26 mouse cellular contexts compared by ENCODE assay signal in genomic region chr5:80488332-80488731, GRCm38 (mm10).
"Had no signal": no experiment of that assay in that cellular context is flagged by ENCODE, and none has a peak within 500 bp of the region (broad histone marks: within the 10 kb centered on the region; RNA-seq: fewer than 3 reads in every experiment).

No protein-coding gene starts in this region.

- H3K27ac ChIP-seq: embryonic facial prominence, embryonic 10.5 days; embryonic facial prominence, embryonic 12.5 days; embryonic facial prominence, embryonic 13.5 days; embryonic facial prominence, embryonic 15.5 days; forebrain, embryonic 12.5 days; forebrain, embryonic 13.5 days; gastrocnemius, adult 2 months; heart, adult 2 months; heart, embryonic 10.5 days had no signal

- H3K36me3 ChIP-seq: embryonic facial prominence, embryonic 10.5 days; embryonic facial prominence, embryonic 12.5 days; embryonic facial prominence, embryonic 13.5 days; embryonic facial prominence, embryonic 15.5 days; forebrain, embryonic 12.5 days; heart, embryonic 10.5 days had no signal

- H3K4me1 ChIP-seq: embryonic facial prominence, embryonic 10.5 days; embryonic facial prominence, embryonic 12.5 days; embryonic facial prominence, embryonic 13.5 days; embryonic facial prominence, embryonic 15.5 days; heart, embryonic 10.5 days had no signal

- H3K4me2 ChIP-seq: embryonic facial prominence, embryonic 12.5 days; embryonic facial prominence, embryonic 13.5 days; embryonic facial prominence, embryonic 15.5 days; forebrain, embryonic 12.5 days; forebrain, embryonic 13.5 days; heart, embryonic 11.5 days had no signal

- H3K9ac ChIP-seq: embryonic facial prominence, embryonic 12.5 days; embryonic facial prominence, embryonic 13.5 days; embryonic facial prominence, embryonic 15.5 days; forebrain, embryonic 12.5 days; forebrain, embryonic 13.5 days had no signal

- DNase-seq: cerebellum, adult 8-10 months; cerebellum, adult 9-10 months; cerebellum, adult 9-11 months; cerebellum, postnatal 10 days; cerebellum, postnatal 14 days; cerebellum, postnatal 25 days; cerebellum, postnatal 36 days; embryo, embryonic 11 days; gastrocnemius, adult 2 months; gastrocnemius, postnatal 10 days; gastrocnemius, postnatal 14 days; gastrocnemius, postnatal 25 days; gastrocnemius, postnatal 36 days; heart, adult 11 months; heart, adult 18-20 months; heart, adult 2 months had no signal

- H3K27me3 ChIP-seq: embryonic facial prominence, embryonic 12.5 days; embryonic facial prominence, embryonic 13.5 days; embryonic facial prominence, embryonic 15.5 days; forebrain, embryonic 12.5 days; forebrain, embryonic 13.5 days had no signal

- ATAC-seq: forebrain, embryonic 13.5 days; forebrain, embryonic 16.5 days had no signal

- H3K4me3 ChIP-seq: embryonic facial prominence, embryonic 10.5 days; embryonic facial prominence, embryonic 12.5 days; embryonic facial prominence, embryonic 13.5 days; embryonic facial prominence, embryonic 15.5 days; erythroblast, embryonic 14.5 days; forebrain, embryonic 12.5 days; forebrain, embryonic 13.5 days; gastrocnemius, adult 2 months; heart, adult 2 months; heart, embryonic 10.5 days had no signal

- H3K9me3 ChIP-seq: embryonic facial prominence, embryonic 10.5 days; embryonic facial prominence, embryonic 12.5 days; embryonic facial prominence, embryonic 13.5 days; embryonic facial prominence, embryonic 15.5 days; forebrain, embryonic 12.5 days; forebrain, embryonic 13.5 days; heart, embryonic 10.5 days had no signal
